Mouse (Mus musculus): ENCODE data around the gene Ylpm1.

- TF ChIP-seq USF1 (IDR thresholded peaks at IDR 0.05; ENCODE audit: low read depth) (no peak), MAX (IDR thresholded peaks at IDR 0.05) (no peak), MYOG (IDR thresholded peaks at IDR 0.05; ENCODE audit: control insufficient read depth, extremely low read depth, insufficient read length) (no peak), CTCF (IDR thresholded peaks at IDR 0.05; ENCODE audit: control insufficient read depth, insufficient read depth, insufficient read length) (no peak)
These were observed 113.3 kb downstream of the Ylpm1 start for GRCm38 (mm10) chr12:85109426-85109825.

Data from C2C12 (cell line).